Mouse (Mus musculus): ENCODE data around the gene Itga5. TPM values are rescaled to one million over a fixed set of nuclear protein-coding genes. Genes with fewer than 3 reads are reported as not detected.

Itga5 gene
- polyA plus RNA-seq, 1 experiment from 2014 or later, result 36.2 TPM

GRCm38 (mm10) chr15:103336996-103337667 is 29.4 kb downstream of the Itga5 start:
- ATAC-seq (ENCODE audit: low FRiP score, low TSS enrichment), result no peak
- H3K9ac ChIP-seq (ENCODE audit: low read length), result no peak overlapping the region
- WGBS, result 27% methylated on average over 11 of the region's 11 CpGs
- H3K9me3 ChIP-seq (ENCODE audit: control insufficient read depth, low read length), result no peaks in the 10 kb centered on the region
- no peaks in the 10 kb centered on the region for H3K36me3 ChIP-seq (ENCODE audit: control insufficient read depth, insufficient read depth, low read length)
- TF ChIP-seq EP300 (optimal IDR thresholded peaks at IDR 0.05) (no peak), CTCF (IDR thresholded peaks at IDR 0.05; ENCODE audit: low read depth) (no peak)
- DNase-seq (ENCODE audit: low spot score), result no peak
- no peaks in the 10 kb centered on the region for H3K27me3 ChIP-seq (ENCODE audit: control insufficient read depth, insufficient read depth, low read length)
- no peak overlapping the region for H3K4me3 ChIP-seq (ENCODE audit: low read depth, low read length)
- no peak overlapping the region for H3K27ac ChIP-seq (replicated peaks)
- no peak overlapping the region; the same call in 1 of the 2 replicates for H3K4me2 ChIP-seq (replicated peaks; ENCODE audit: low read depth)
- peaks cover 3% of the 10 kb centered on the region; the same call in 1 of the 2 replicates for H3K4me1 ChIP-seq (replicated peaks; ENCODE audit: control insufficient read depth, insufficient read depth)

GRCm38 (mm10) chr15:103335488-103336235 is 30.9 kb downstream of the Itga5 start:
- WGBS, result 43% methylated on average over 7 of the region's 7 CpGs
- ATAC-seq (ENCODE audit: low FRiP score, low TSS enrichment), result no peak
- no peak for TF ChIP-seq CTCF (IDR thresholded peaks at IDR 0.05; ENCODE audit: low read depth)
- TF ChIP-seq EP300 (optimal IDR thresholded peaks at IDR 0.05), result no peak
- no peaks in the 10 kb centered on the region for H3K27me3 ChIP-seq (ENCODE audit: control insufficient read depth, insufficient read depth, low read length)
- H3K4me3 ChIP-seq (ENCODE audit: low read depth, low read length), result no peak overlapping the region
- H3K27ac ChIP-seq (replicated peaks), result no peak overlapping the region
- no peaks in the 10 kb centered on the region for H3K9me3 ChIP-seq (ENCODE audit: control insufficient read depth, low read length)
- no peak for DNase-seq (ENCODE audit: low spot score)
- H3K4me2 ChIP-seq (replicated peaks; ENCODE audit: low read depth), result no peak overlapping the region
- no peak overlapping the region for H3K9ac ChIP-seq (ENCODE audit: low read length)
- H3K4me1 ChIP-seq (replicated peaks; ENCODE audit: control insufficient read depth, insufficient read depth), result peaks cover 3% of the 10 kb centered on the region; the same call in 1 of the 2 replicates
- no peaks in the 10 kb centered on the region for H3K36me3 ChIP-seq (ENCODE audit: control insufficient read depth, insufficient read depth, low read length)

- H3K27me3 ChIP-seq (ENCODE audit: control insufficient read depth, insufficient read depth, low read length), result no peaks in the 10 kb centered on the region
- H3K4me3 ChIP-seq (ENCODE audit: low read depth, low read length), result no peak overlapping the region
- H3K9me3 ChIP-seq (ENCODE audit: control insufficient read depth, low read length), result no peaks in the 10 kb centered on the region
- peaks cover 3% of the 10 kb centered on the region; the same call in 1 of the 2 replicates for H3K4me1 ChIP-seq (replicated peaks; ENCODE audit: control insufficient read depth, insufficient read depth)
- WGBS, result 68% methylated on average over 3 of the region's 3 CpGs
- ATAC-seq (ENCODE audit: low FRiP score, low TSS enrichment) (no peak), DNase-seq (ENCODE audit: low spot score) (no peak)
- H3K4me2 ChIP-seq (replicated peaks; ENCODE audit: low read depth), result no peak overlapping the region
- H3K9ac ChIP-seq (ENCODE audit: low read length), result no peak overlapping the region
- no peak overlapping the region for H3K27ac ChIP-seq (replicated peaks)
- TF ChIP-seq CTCF (IDR thresholded peaks at IDR 0.05; ENCODE audit: low read depth), result no peak
- TF ChIP-seq EP300 (optimal IDR thresholded peaks at IDR 0.05), result no peak
- no peaks in the 10 kb centered on the region for H3K36me3 ChIP-seq (ENCODE audit: control insufficient read depth, insufficient read depth, low read length)
These were observed 31.5 kb downstream of the Itga5 start for GRCm38 (mm10) chr15:103335040-103335439.

GRCm38 (mm10) chr15:103334194-103334593 is 32.4 kb downstream of the Itga5 start:
- no peak for TF ChIP-seq EP300 (optimal IDR thresholded peaks at IDR 0.05)
- no peak for TF ChIP-seq CTCF (IDR thresholded peaks at IDR 0.05; ENCODE audit: low read depth)
- Histone ChIP-seq H3K4me2 (replicated peaks; ENCODE audit: low read depth) (no peak overlapping the region), H3K9me3 (ENCODE audit: control insufficient read depth, low read length) (no peaks in the 10 kb centered on the region), H3K27me3 (ENCODE audit: control insufficient read depth, insufficient read depth, low read length) (no peaks in the 10 kb centered on the region), H3K9ac (ENCODE audit: low read length) (0 out of 2 replicates have a peak overlapping the region, but pooled peaks have one; percentile 27), H3K36me3 (ENCODE audit: control insufficient read depth, insufficient read depth, low read length) (no peaks in the 10 kb centered on the region), H3K4me1 (replicated peaks; ENCODE audit: control insufficient read depth, insufficient read depth) (peaks cover 3% of the 10 kb centered on the region; the same call in 1 of the 2 replicates), H3K4me3 (ENCODE audit: low read depth, low read length) (no peak overlapping the region), H3K27ac (replicated peaks) (no peak overlapping the region)
- DNase-seq (ENCODE audit: low spot score) (no peak), ATAC-seq (ENCODE audit: low FRiP score, low TSS enrichment) (no peak; the same call in 1 of the 2 replicates)
- WGBS, result 23% methylated on average over 2 of the region's 2 CpGs

- Histone ChIP-seq H3K36me3 (ENCODE audit: control insufficient read depth, insufficient read depth, low read length) (no peaks in the 10 kb centered on the region), H3K4me2 (replicated peaks; ENCODE audit: low read depth) (no peak overlapping the region), H3K27ac (replicated peaks) (no peak overlapping the region), H3K4me3 (ENCODE audit: low read depth, low read length) (no peak overlapping the region), H3K27me3 (ENCODE audit: control insufficient read depth, insufficient read depth, low read length) (no peaks in the 10 kb centered on the region), H3K9me3 (ENCODE audit: control insufficient read depth, low read length) (no peaks in the 10 kb centered on the region), H3K4me1 (replicated peaks; ENCODE audit: control insufficient read depth, insufficient read depth) (peaks cover 3% of the 10 kb centered on the region; the same call in 1 of the 2 replicates), H3K9ac (ENCODE audit: low read length) (no peak overlapping the region)
- 65% methylated on average over 5 of the region's 5 CpGs for WGBS
- no peak for ATAC-seq (ENCODE audit: low FRiP score, low TSS enrichment)
- TF ChIP-seq CTCF (IDR thresholded peaks at IDR 0.05; ENCODE audit: low read depth) (no peak), EP300 (optimal IDR thresholded peaks at IDR 0.05) (no peak)
- no peak for DNase-seq (ENCODE audit: low spot score)
These were observed 32.8 kb downstream of the Itga5 start for GRCm38 (mm10) chr15:103333738-103334137.

Measured in stomach, postnatal 0 days (tissue).